Mouse (Mus musculus) heart, embryonic 15.5 days (tissue): ENCODE data around the gene Atp5e. TPM values are rescaled to one million over a fixed set of nuclear protein-coding genes. Genes with fewer than 3 reads are reported as not detected.

Experiments
- ATAC-seq: fragments of 200-750 bp; cut with Nextera tagmentation; replicated peaks from 2 replicates; pipeline ENCODE4 v1.8.0; 2017; ENCODE audit warnings: low read depth, moderate TSS enrichment; ENCODE audit not compliant: insufficient number of reproducible peaks, insufficient read depth, low FRiP score
- H3K27ac ChIP-seq: fragments of 300-500 bp; sonication (generic); 2 replicates; pipeline ENCODE4 v1.5.1; 2015; ENCODE audit warnings: mild to moderate bottlenecking, inconsistent platforms
- H3K27me3 ChIP-seq: fragments of 300-500 bp; sonication (generic); 2 replicates; pipeline ENCODE4 v1.6.1; 2015; ENCODE audit warnings: inconsistent platforms
- H3K36me3 ChIP-seq: fragments of 300-500 bp; sonication (generic); 2 replicates; pipeline ENCODE4 v1.6.1; 2015; ENCODE audit warnings: mild to moderate bottlenecking, inconsistent platforms
- H3K4me1 ChIP-seq: fragments of 300-500 bp; sonication (generic); replicated peaks from 2 replicates; pipeline ENCODE4 v1.6.1; 2015; ENCODE audit warnings: inconsistent platforms
- H3K4me2 ChIP-seq: fragments of 300-500 bp; sonication (generic); 2 replicates; pipeline ENCODE4 v1.6.1; 2015; ENCODE audit warnings: inconsistent platforms, mild to moderate bottlenecking, moderate library complexity
- H3K4me3 ChIP-seq: fragments of 300-500 bp; sonication (generic); 2 replicates; pipeline ENCODE4 v1.5.1; 2015; ENCODE audit warnings: mild to moderate bottlenecking, inconsistent platforms
- H3K9ac ChIP-seq: fragments of 300-500 bp; sonication (generic); 2 replicates; pipeline ENCODE4 v1.6.1; 2015; ENCODE audit warnings: mild to moderate bottlenecking, inconsistent platforms
- H3K9me3 ChIP-seq: fragments of 300-500 bp; sonication (generic); replicated peaks from 2 replicates; pipeline ENCODE4 v1.6.1; 2016; ENCODE audit warnings: inconsistent platforms
- WGBS: fragments of 180-500 bp; shearing (Covaris S2); methylation state at CpG from one replicate; pipeline ENCODE4 v1.1.7; 2015; ENCODE audit warnings: mixed read lengths; 5-methylcytosine and 5-hydroxymethylcytosine counted together
- polyA plus RNA-seq: library from polyadenylated mRNA; unstranded; fragments of >200 nt; fragmentation: Nextera tagmentation; extraction: Ambion mirVana; gene quantifications from 2 replicates; pipeline ENCODE4 v1.2.1, GENCODE M21; 2015

The Atp5e gene
- polyA plus RNA-seq, 1 experiment from 2014 or later, result 1,283 TPM

- Histone ChIP-seq H3K4me3 (no peak overlapping the region), H3K4me2 (no peak overlapping the region), H3K9me3 (no peaks in the 10 kb centered on the region), H3K36me3 (no peaks in the 10 kb centered on the region), H3K27me3 (no peaks in the 10 kb centered on the region), H3K9ac (no peak overlapping the region), H3K4me1 (peaks cover 10% of the 10 kb centered on the region), H3K27ac (no peak overlapping the region)
- 72% methylated on average over 7 of the region's 7 CpGs for WGBS
- no peak for ATAC-seq
Observed at GRCm38 (mm10) chr2:174413127-174413526, 50.8 kb downstream of the Atp5e start.

Other genes with a start within 250 kb of the Atp5e start
- 1,401 and 1,438 TPM in 2 replicates for gene Gnas, start 179.8 kb downstream of the Atp5e start, polyA plus RNA-seq
- gene Gm20721, start 117.4 kb downstream of the Atp5e start, polyA plus RNA-seq, result 17.1 and 32.0 TPM in 2 replicates
- gene Nelfcd, start 48.3 kb downstream of the Atp5e start, polyA plus RNA-seq, result 66.1 and 82.9 TPM in 2 replicates
- gene Ctsz, start 25.1 kb downstream of the Atp5e start, polyA plus RNA-seq, result 99.5 and 146 TPM in 2 replicates
- 3.8 and 3.9 TPM in 2 replicates for gene Tubb1, start 13.4 kb downstream of the Atp5e start, polyA plus RNA-seq
- gene Prelid3b, start 9.0 kb upstream of the Atp5e start, polyA plus RNA-seq, result 131 and 135 TPM in 2 replicates
- 0.01 TPM in 1 of 2 replicates, not detected in the other for gene Zfp831, start 179.4 kb upstream of the Atp5e start, polyA plus RNA-seq